Mouse (Mus musculus) embryonic stem cell, embryonic (primary cell): Measurements from ENCODE around the gene Manba.

ENCODE experiments used
- CTCF ChIA-PET, 4 experiments: fragments of 300-600 bp in 2 of 4; fragments of 350-600 bp in 2 of 4; sonication (Branson Sonifier 250); formaldehyde crosslinking; loops; one replicate each; lab custom pipeline; 2022; ENCODE audit warnings: inconsistent platforms in 2 of 4; lab: Charles Lee
- POLR2A ChIA-PET, 4 experiments: fragments of 300-600 bp in 2 of 4; fragments of 350-600 bp in 2 of 4; sonication (Branson Sonifier 250); formaldehyde crosslinking; loops; one replicate each; lab custom pipeline; 2022; ENCODE audit warnings: antibody characterized with exemption in 4 of 4, inconsistent platforms in 1 of 4; lab: Charles Lee

The Manba gene

DNA sequence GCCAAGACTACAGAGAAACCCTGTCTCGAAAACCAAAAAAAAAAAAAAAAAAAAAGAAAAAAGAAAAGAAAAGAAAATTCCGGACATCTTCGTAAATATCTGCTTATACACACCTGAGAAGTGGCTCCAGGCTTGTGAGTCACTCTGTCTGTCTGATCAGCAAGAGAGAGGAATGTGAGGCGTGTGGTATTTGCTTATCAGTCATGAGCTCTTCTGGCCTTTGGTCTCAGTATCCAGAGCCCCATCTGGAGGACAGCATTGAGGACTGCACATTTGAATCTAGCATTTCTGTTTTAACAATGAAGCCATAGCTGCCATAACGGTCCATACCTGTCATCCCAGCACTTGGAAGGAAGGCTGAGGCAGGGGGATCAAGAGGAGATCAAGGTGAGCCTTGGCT is 48.7 kb downstream of the Manba start:
- ChIA-PET CTCF (interaction anchor here in 3 of 4 experiments (0.6 to 1.6 kb wide), 7 partner anchors 10 to 197 kb away, joined by 3 to 6 read pairs (median 3); no protein-coding TSS in a partner anchor), POLR2A (interaction anchor here (0.6 to 15.6 kb wide), 22 partner anchors 9 to 132 kb away, joined by 3 to 338 read pairs (median 4); partner anchors contain the start of genes Manba (in 1 of the 4) and Ube2d3 (in 1 of the 4))

DNA sequence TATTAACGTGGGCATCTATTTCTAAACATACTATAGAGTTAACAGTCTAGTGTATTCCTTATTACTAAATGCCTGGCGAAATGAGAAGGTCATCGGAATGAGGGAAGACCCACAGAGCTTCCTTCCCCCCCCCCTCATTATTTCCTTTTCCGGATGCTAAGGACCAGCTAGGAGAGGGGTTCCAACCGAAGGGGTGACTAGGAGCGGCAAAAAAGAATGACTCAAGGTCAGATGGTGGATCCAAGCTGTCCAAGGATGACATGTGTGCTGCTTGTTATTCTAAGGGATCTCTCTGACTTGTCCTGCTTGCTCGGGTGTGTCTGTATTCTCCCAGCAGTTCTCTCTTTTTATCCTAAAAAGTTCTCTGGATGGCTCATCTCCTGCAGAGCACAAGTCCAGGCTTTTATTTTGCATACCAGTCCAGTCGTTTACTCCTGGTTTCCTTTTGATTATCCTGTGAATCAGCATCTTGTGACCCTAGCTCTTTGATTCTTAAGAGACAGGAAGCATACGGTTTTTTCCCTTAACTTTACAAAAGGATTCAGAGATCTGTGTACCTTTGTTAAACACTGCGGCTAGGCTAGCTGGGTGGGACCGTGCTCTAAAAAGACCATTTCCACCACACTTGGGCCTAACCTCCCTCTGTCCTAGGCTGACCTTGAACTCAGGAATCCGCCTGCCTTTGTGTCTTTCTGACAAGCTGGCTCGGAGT is 61.0 kb downstream of the Manba start:
- ChIA-PET CTCF (interaction anchor here in 3 of 4 experiments (0.6 to 2.3 kb wide), 12 partner anchors 9 to 185 kb away, joined by 3 to 10 read pairs (median 3); no protein-coding TSS in a partner anchor), POLR2A (interaction anchor here (0.5 to 17.2 kb wide), 77 partner anchors 8 to 1987 kb away, joined by 3 to 338 read pairs (median 5); partner anchors contain the start of genes Ube2d3 (in 4 of the 4), Cisd2 (in 2 of the 4), Manba (in 2 of the 4) and Nfkb1 (in 1 of the 4))

DNA sequence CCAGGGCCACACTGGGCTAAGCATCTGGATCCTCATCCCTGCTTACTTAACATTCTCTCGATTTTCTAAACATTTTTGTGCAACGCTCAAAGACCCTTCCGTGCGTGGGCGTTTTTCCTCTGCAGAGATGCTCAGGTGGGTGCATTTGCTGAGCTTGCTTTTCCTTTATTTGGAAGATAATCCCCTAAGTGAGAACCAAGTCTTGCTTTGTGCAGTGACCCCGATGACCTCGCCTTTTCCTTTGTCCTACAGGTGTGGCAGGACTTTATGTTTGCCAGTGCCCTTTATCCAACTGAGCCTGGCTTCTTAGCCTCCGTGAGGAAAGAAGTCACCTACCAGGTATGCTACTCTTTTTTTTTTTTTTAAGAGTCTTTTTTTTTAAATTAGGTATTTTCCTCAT is 61.9 kb downstream of the Manba start:
- CTCF ChIA-PET, result interaction anchor here in 3 of 4 experiments (0.7 to 2.2 kb wide), 8 partner anchors 16 to 184 kb away, joined by 3 to 10 read pairs (median 4); no protein-coding TSS in a partner anchor

DNA sequence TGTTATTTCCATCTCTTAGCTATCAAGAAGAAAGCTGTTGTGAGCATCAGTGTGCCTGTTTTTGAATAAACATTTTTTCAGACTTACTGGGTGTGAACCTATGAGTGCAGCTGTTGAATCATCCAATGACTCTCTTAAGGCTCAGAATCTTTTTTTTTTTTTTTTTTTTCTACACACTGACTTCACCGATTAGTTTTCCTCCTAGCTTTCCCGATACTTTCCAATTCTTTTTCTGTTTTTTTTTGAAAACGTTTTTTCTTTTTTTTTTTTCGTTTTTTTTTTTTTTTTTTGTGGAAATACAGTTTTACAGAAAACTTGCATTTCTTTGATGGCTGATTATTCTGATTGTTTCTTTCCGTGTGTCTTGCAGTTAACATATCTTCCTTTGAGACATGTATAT is 67.5 kb downstream of the Manba start:
- ChIA-PET CTCF (interaction anchor here in 1 of 4 experiments (1.1 kb wide), 1 partner anchor 161 kb away, joined by 4 read pairs; no protein-coding TSS in a partner anchor), POLR2A (interaction anchor here in 2 of 4 experiments (0.6 to 17.2 kb wide), 12 partner anchors 8 to 130 kb away, joined by 3 to 338 read pairs (median 4); partner anchors contain the start of gene Ube2d3 (in 1 of the 2))

More for the DNA sequence above, 61.9 kb downstream of the Manba start:
- POLR2A ChIA-PET, result interaction anchor here (0.6 to 17.2 kb wide), 55 partner anchors 8 to 179 kb away, joined by 3 to 338 read pairs (median 7); partner anchors contain the start of genes Ube2d3 (in 4 of the 4), Cisd2 (in 1 of the 4) and Nfkb1 (in 1 of the 4)

DNA sequence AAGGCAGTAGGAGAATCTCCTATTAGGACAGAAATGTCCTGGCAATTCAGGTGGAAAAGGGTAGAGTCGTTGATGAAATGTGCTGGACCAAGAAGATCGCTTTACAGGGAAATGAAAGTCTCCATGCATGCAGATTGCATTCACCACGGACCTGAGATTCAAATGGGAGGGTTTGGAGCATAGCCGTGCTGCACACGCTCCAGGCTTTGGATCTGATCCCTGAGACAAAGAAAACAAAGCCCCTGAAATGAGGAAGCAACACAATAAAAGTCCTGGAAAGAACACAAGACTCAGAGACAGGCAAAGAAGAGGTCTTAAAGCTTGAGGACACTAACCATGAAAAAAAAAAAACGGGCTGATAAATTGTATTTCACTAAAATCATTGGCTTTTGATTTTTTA is 69.8 kb downstream of the Manba start:
- POLR2A ChIA-PET, result interaction anchor here in 3 of 4 experiments (0.9 to 17.2 kb wide), 16 partner anchors 4 to 116 kb away, joined by 3 to 338 read pairs (median 5); no protein-coding TSS in a partner anchor
- CTCF ChIA-PET, result interaction anchor here (0.6 to 2.5 kb wide), 7 partner anchors 9 to 176 kb away, joined by 3 to 11 read pairs (median 3); no protein-coding TSS in a partner anchor

DNA sequence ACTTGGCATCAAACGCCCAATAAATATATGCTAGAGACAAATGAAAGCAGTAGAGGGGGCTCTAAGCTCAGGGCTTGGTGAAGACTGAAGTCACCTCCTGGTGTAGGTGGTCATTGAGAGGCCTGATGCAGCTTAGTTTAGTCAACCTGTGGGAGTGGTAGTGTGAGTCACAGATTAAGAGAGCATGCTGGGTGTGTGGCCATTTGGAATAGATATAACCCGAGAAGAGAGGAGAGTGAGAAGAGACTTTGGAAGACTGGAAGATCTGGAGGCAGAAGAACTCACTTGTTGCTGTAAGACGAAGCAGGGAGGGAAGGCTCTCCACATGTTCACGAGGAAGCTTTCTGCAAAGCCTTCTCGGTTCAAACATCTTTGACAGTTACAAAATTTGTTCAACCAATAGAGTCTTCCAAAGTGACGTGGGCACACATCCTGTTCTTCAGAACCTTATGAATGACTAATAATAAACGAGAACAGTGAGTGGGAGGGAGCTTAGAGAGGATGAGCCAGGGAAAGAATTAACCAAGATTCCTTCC is 70.7 kb downstream of the Manba start:
- ChIA-PET POLR2A (interaction anchor here (0.5 to 17.2 kb wide), 22 partner anchors 5 to 268 kb away, joined by 3 to 338 read pairs (median 7); no protein-coding TSS in a partner anchor), CTCF (interaction anchor here (0.6 to 2.5 kb wide), 9 partner anchors 11 to 175 kb away, joined by 3 to 11 read pairs (median 3); no protein-coding TSS in a partner anchor)

DNA sequence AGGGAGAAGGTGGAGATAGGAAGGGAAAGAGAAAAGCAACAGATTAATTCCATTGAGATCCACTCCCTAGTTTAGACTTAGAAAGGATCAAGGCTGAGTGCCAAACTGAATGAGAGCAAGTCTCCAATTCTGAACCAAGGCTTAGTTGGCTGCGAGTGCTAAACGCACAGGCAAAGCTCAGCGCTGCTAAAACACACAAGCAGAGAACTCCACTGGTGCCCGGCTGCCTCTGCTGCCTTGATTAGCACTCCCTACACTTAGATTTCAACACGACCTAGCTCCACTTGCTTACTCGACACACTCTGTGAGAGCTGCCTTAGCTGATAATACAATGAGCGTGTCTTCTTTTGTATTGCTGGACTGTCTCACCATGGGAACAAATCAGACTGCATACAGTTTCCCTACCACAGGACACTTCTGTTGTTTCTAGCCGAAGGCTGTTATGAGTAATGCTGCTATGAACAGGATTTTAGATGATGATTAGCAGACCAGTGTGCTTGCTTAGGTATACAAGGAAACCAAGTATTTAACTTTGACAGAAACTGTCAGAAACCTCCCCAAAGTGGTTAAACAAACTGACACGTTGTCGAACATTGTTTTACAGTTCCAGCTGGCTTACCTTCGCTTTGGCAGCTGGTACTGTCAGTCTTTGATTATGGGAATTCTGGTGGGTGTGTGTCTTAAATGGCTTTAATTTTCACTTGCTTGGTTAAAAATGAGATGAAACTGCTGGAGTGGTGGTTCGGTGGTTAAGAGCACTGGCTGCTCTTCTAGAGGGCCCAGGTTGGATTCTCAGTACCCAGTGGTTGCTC is 71.6 kb downstream of the Manba start:
- CTCF ChIA-PET, result interaction anchor here (0.5 to 2.5 kb wide), 5 partner anchors 55 to 174 kb away, joined by 3 to 11 read pairs (median 6); no protein-coding TSS in a partner anchor

DNA sequence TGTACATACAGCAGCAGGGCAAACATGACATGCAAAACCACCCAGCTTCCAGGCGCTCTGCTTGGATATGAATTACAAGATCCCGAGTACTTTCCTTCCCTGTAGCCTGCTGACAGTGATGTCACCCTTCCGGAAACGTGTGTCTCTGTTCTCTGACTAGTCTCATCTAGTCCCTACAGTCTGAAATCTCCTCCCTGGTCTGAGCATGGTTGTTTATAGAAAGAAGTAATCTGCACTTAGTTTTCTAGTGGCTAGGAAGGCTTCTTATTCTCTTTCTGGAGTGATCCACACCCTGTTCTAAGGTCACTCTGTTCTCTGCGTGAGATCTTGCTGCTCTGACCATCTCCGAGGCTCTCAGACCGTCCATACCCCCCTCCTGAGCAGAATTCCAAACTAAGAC is 76.6 kb downstream of the Manba start:
- ChIA-PET CTCF (no interaction called here), POLR2A (interaction anchor here in 2 of 4 experiments (0.6 to 14.7 kb wide), 5 partner anchors 8 to 28 kb away, joined by 3 to 233 read pairs (median 11); no protein-coding TSS in a partner anchor)

More for the DNA sequence above, 71.6 kb downstream of the Manba start:
- POLR2A ChIA-PET, result interaction anchor here (0.5 to 17.2 kb wide), 17 partner anchors 4 to 484 kb away, joined by 3 to 338 read pairs (median 7); no protein-coding TSS in a partner anchor

DNA sequence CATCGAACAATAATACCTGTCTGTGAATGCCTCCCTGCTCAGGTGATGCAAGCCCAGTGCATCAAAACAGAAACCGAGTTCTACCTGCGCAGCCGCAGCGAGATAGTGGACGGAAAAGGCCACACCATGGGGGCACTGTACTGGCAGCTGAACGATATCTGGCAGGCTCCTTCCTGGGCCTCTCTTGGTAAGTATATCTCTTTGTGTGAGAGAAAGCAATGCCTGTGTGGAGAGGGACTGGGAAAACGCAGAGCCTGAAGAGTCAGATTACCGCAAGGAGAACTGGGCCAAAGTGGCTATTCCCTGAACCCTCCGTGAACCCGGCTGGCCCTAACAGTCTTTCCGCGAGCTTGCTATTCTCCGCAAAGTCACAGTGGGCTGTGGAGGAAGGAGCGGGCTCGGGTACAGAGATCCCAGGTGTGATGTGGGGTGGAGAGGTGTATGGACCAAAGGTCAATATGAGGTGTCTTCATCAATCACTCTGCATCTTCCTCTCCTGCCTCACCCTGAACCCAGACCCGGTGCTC is 77.8 kb downstream of the Manba start:
- ChIA-PET CTCF (interaction anchor here in 2 of 4 experiments (0.7 to 0.9 kb wide), 2 partner anchors 18 to 1456 kb away, joined by 3 read pairs; no protein-coding TSS in a partner anchor), POLR2A (interaction anchor here (0.5 to 14.7 kb wide), 19 partner anchors 9 to 84 kb away, joined by 3 to 233 read pairs (median 4); no protein-coding TSS in a partner anchor)

DNA sequence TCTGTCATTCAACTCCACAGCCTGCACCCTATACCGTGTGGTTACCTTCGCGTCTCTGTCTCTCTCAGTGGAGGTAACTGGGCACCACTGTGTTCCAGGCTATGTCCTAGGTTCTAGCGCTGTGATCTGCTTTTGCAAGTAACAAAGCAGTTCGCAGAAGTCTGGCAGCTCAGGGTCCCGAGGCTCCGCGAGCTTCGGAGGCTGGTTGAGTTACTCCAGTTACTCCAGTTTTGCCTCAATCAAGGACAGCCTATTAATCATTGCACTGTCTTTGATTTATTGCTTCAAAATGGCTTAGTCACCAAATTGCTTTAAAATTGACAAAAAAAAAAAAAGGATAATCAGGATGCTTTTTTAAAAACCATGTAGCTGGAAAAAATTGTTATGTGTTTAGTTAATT is 79.3 kb downstream of the Manba start:
- ChIA-PET POLR2A (interaction anchor here in 3 of 4 experiments (0.6 to 14.7 kb wide), 10 partner anchors 9 to 671 kb away, joined by 3 to 233 read pairs (median 6); no protein-coding TSS in a partner anchor), CTCF (no interaction called here)

DNA sequence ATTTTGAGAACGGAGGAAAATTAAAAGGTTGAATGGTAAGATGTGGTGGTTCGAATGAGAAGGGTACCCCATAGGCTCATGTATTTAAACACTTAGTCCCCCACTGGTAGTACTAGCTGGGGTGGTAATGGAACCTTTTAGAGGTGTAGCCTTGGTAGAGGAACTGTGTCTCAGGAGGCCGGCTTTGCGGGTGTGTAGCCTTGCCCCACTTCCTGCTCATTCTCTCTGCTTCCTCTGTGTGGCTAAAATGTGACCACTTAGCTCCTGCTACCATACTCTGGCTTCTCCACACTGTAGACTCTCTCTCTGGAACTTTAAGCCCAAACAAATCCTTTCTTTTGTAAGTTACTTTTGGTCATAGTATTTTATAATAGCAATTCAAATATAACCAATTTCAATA is 79.9 kb downstream of the Manba start:
- CTCF ChIA-PET, result no interaction called here
- POLR2A ChIA-PET, result interaction anchor here (0.7 to 14.7 kb wide), 11 partner anchors 9 to 111 kb away, joined by 3 to 233 read pairs (median 6); no protein-coding TSS in a partner anchor

DNA sequence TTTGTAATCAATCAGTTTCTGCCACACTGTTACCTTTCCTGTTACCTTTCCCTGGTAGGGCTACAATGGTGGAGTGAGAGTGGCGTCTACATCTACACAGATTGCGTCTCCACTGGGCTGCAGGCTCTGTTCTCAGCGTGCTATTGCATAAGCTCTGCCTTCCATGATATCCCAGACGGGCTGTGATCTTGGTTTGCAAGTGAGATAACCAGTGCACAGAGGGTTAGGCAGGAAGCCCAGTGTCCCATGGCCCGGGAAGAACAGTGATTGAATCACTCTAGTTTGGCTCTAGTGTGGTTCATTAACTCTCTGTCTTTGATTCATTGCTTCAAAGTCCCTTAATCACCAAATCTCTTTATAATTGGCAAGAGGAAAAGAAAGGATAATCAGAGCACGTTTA is 82.5 kb downstream of the Manba start:
- POLR2A ChIA-PET, result interaction anchor here in 2 of 4 experiments (1.0 to 14.7 kb wide), 8 partner anchors 11 to 124 kb away, joined by 3 to 233 read pairs (median 5); no protein-coding TSS in a partner anchor
- CTCF ChIA-PET, result no interaction called here

DNA sequence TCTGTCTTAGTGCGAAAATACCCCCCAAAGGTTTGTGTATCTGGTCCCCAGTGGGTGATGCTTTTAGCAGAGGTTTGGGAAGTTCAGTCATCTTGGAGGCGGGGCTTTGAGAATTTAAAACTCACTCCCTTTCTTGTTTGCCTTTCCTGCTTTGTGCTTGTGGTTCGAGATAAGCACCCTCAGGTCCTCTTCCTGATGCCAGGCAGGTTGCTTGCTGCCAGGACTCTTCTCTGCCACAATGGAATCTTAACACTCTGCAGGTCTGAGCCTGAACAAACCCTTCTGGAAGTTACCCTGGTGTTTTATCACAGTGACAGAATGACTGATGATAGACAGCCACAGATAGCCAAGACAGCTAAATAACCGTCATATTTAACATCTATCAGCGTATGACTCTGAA is 83.2 kb downstream of the Manba start:
- CTCF ChIA-PET, result interaction anchor here in 1 of 4 experiments (1.6 kb wide), 1 partner anchor 11 kb away, joined by 3 read pairs; no protein-coding TSS in a partner anchor
- POLR2A ChIA-PET, result interaction anchor here in 2 of 4 experiments (0.7 to 2.9 kb wide), 4 partner anchors 8 to 44 kb away, joined by 3 to 13 read pairs (median 7); no protein-coding TSS in a partner anchor

DNA sequence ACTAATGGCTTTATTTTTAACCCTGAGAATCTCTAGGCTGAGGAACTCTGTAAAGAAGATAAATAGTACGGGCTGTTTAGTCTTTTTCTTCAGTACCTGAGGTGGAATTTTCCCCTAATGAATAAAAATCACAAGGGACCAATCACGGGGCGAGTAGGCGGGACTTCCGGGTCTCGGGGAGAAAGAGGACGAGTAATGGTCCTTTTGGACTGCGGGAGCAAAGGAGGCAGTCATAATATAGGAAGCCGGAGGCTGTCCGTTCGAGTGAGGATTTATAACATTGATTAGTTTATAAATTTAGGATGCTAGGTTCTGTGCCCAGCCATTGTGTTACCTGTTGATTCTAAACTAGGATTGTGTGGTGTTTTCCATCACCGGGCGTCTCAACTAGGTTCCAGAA is 86.1 kb downstream of the Manba start:
- POLR2A ChIA-PET, result interaction anchor here in 2 of 4 experiments (1.1 to 3.4 kb wide), 10 partner anchors 8 to 133 kb away, joined by 3 to 24 read pairs (median 8); partner anchors contain the start of gene Ube2d3 (in 1 of the 2)

DNA sequence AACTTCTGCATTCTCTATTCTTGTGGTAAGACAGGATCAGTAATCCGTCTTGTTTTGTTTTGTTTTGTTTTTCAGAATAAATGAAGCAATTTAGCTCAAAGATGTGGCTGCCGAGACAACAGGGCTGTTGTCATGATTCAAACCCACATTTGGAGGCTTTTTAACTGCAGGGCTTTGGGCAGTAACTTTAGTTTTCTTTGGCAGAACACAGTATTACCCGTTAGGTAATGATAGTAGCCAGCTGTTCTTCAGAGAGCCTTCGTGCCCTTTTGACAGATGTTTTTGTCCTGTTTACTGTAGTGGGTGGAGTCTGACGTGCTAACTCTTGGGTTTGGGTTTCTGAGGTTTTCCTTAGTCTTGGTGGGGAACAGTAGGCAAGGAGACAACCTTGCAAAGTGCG is 87.6 kb downstream of the Manba start:
- ChIA-PET POLR2A (interaction anchor here in 3 of 4 experiments (0.7 to 3.4 kb wide), 19 partner anchors 8 to 134 kb away, joined by 3 to 24 read pairs (median 4); partner anchors contain the start of genes Manba (in 1 of the 3) and Ube2d3 (in 1 of the 3)), CTCF (interaction anchor here in 2 of 4 experiments (1.2 to 1.3 kb wide), 2 partner anchors 158 kb away, joined by 3 to 4 read pairs; no protein-coding TSS in a partner anchor)

More for the DNA sequence above, 86.1 kb downstream of the Manba start:
- CTCF ChIA-PET, result interaction anchor here in 1 of 4 experiments (0.8 kb wide), 1 partner anchor 10 kb away, joined by 3 read pairs; no protein-coding TSS in a partner anchor

DNA sequence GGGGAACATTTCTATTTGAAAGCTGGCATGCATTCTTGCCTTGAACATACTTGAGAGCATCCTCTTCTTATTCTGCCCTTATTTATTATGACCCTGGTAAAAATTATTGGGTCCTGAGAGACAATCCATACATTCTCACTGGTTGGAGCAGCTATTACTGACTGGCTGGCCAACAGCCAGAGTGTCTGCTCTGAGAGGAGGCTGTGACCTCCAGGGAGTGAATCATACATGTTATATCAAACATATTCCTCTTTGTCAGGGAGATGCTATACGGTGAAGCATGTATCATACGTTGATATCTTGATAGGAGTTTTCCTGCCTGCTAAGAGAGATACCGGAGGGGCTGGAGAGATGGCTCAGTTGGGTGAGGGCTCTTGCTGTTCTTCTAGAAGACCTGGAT is 89.7 kb downstream of the Manba start:
- POLR2A ChIA-PET, result interaction anchor here in 3 of 4 experiments (0.5 to 2.3 kb wide), 8 partner anchors 9 to 174 kb away, joined by 3 to 8 read pairs (median 4); no protein-coding TSS in a partner anchor

More for the DNA sequence above, 89.7 kb downstream of the Manba start:
- CTCF ChIA-PET, result interaction anchor here in 1 of 4 experiments (0.6 kb wide), 1 partner anchor 33 kb away, joined by 3 read pairs; no protein-coding TSS in a partner anchor
